Mouse (Mus musculus): ENCODE measurements around the gene Hdac5. TPM values are rescaled to one million over a fixed set of nuclear protein-coding genes. Genes with fewer than 3 reads are reported as not detected.

The Hdac5 gene
- total and polyA plus RNA-seq, 2 experiments: 15.9 to 38.2 TPM

- Histone ChIP-seq H3K4me3 (ENCODE audit: insufficient read depth, low read depth, low read length) (no peak overlapping the region), H3K27me3 (ENCODE audit: control insufficient read depth, insufficient read depth, low read length) (no peaks in the 10 kb centered on the region), H3K9ac (ENCODE audit: low read depth, low read length) (no peak overlapping the region), H3K4me1 (ENCODE audit: control insufficient read depth, insufficient read depth, low read length) (peaks cover 59% of the 10 kb centered on the region), H3K79me2 (ENCODE audit: control insufficient read depth, insufficient read depth, low read length) (peaks cover 19% of the 10 kb centered on the region), H3K27ac (replicated peaks; ENCODE audit: insufficient read depth, low read depth, low read length) (peak overlapping the region; percentile 91), H3K36me3 (ENCODE audit: control insufficient read depth, insufficient read depth, low read length) (no peaks in the 10 kb centered on the region)
- WGBS: 22% methylated on average over 4 of the region's 4 CpGs
- TF ChIP-seq CTCF (IDR thresholded peaks at IDR 0.05; ENCODE audit: low read depth, low read length) (no peak), POLR2A (IDR thresholded peaks at IDR 0.05; ENCODE audit: extremely low read depth, insufficient read depth, low read length) (no peak)
- DNase-seq (ENCODE audit: extremely low read depth, low read depth, low spot score): no peak
Observed at GRCm38 (mm10) chr11:102219994-102220346, 10.0 kb downstream of the Hdac5 start.

GRCm38 (mm10) chr11:102219247-102219993 lies 10.5 kb downstream of the Hdac5 start:
- Histone ChIP-seq H3K9ac (ENCODE audit: low read depth, low read length) (peak overlapping the region; percentile 40), H3K4me1 (ENCODE audit: control insufficient read depth, insufficient read depth, low read length) (peaks cover 64% of the 10 kb centered on the region), H3K36me3 (ENCODE audit: control insufficient read depth, insufficient read depth, low read length) (no peaks in the 10 kb centered on the region), H3K27ac (replicated peaks; ENCODE audit: insufficient read depth, low read depth, low read length) (peak overlapping the region; percentile 91), H3K27me3 (ENCODE audit: control insufficient read depth, insufficient read depth, low read length) (no peaks in the 10 kb centered on the region), H3K79me2 (ENCODE audit: control insufficient read depth, insufficient read depth, low read length) (peaks cover 20% of the 10 kb centered on the region), H3K4me3 (ENCODE audit: insufficient read depth, low read depth, low read length) (no peak overlapping the region)
- DNase-seq (ENCODE audit: extremely low read depth, low read depth, low spot score): peak; percentile 80
- TF ChIP-seq POLR2A (IDR thresholded peaks at IDR 0.05; ENCODE audit: extremely low read depth, insufficient read depth, low read length) (no peak), CTCF (IDR thresholded peaks at IDR 0.05; ENCODE audit: low read depth, low read length) (no peak)
- WGBS: 15% methylated on average over 14 of the region's 14 CpGs

GRCm38 (mm10) chr11:102218783-102219182 lies 11.2 kb downstream of the Hdac5 start:
- H3K27ac ChIP-seq (replicated peaks; ENCODE audit: insufficient read depth, low read depth, low read length): peak overlapping the region; percentile 91
- TF ChIP-seq POLR2A (IDR thresholded peaks at IDR 0.05; ENCODE audit: extremely low read depth, insufficient read depth, low read length) (peak; percentile 91), CTCF (IDR thresholded peaks at IDR 0.05; ENCODE audit: low read depth, low read length) (no peak)
- DNase-seq (ENCODE audit: extremely low read depth, low read depth, low spot score): peak; percentile 91
- peaks cover 69% of the 10 kb centered on the region for H3K4me1 ChIP-seq (ENCODE audit: control insufficient read depth, insufficient read depth, low read length)
- peak overlapping the region; percentile 61 for H3K4me3 ChIP-seq (ENCODE audit: insufficient read depth, low read depth, low read length)
- WGBS: 0% methylated on average over 10 of the region's 10 CpGs
- H3K36me3 ChIP-seq (ENCODE audit: control insufficient read depth, insufficient read depth, low read length): no peaks in the 10 kb centered on the region
- peak overlapping the region; percentile 68 for H3K9ac ChIP-seq (ENCODE audit: low read depth, low read length)
- no peaks in the 10 kb centered on the region for H3K27me3 ChIP-seq (ENCODE audit: control insufficient read depth, insufficient read depth, low read length)
- H3K79me2 ChIP-seq (ENCODE audit: control insufficient read depth, insufficient read depth, low read length): peaks cover 26% of the 10 kb centered on the region

GRCm38 (mm10) chr11:102217876-102218430 lies 12.0 kb downstream of the Hdac5 start:
- H3K4me1 ChIP-seq (ENCODE audit: control insufficient read depth, insufficient read depth, low read length): peaks cover 76% of the 10 kb centered on the region
- peaks cover 26% of the 10 kb centered on the region for H3K79me2 ChIP-seq (ENCODE audit: control insufficient read depth, insufficient read depth, low read length)
- no peak for TF ChIP-seq CTCF (IDR thresholded peaks at IDR 0.05; ENCODE audit: low read depth, low read length)
- no peak for TF ChIP-seq POLR2A (IDR thresholded peaks at IDR 0.05; ENCODE audit: extremely low read depth, insufficient read depth, low read length)
- H3K27ac ChIP-seq (replicated peaks; ENCODE audit: insufficient read depth, low read depth, low read length): peak overlapping the region; percentile 81
- peak overlapping the region; percentile 61 for H3K4me3 ChIP-seq (ENCODE audit: insufficient read depth, low read depth, low read length)
- H3K9ac ChIP-seq (ENCODE audit: low read depth, low read length): peak overlapping the region; percentile 68
- peak; percentile 66 for DNase-seq (ENCODE audit: extremely low read depth, low read depth, low spot score)
- WGBS: 7% methylated on average over 7 of the region's 7 CpGs
- no peaks in the 10 kb centered on the region for H3K36me3 ChIP-seq (ENCODE audit: control insufficient read depth, insufficient read depth, low read length)
- H3K27me3 ChIP-seq (ENCODE audit: control insufficient read depth, insufficient read depth, low read length): no peaks in the 10 kb centered on the region

GRCm38 (mm10) chr11:102217396-102217795 lies 12.6 kb downstream of the Hdac5 start:
- Histone ChIP-seq H3K36me3 (ENCODE audit: control insufficient read depth, insufficient read depth, low read length) (no peaks in the 10 kb centered on the region), H3K4me1 (ENCODE audit: control insufficient read depth, insufficient read depth, low read length) (peaks cover 74% of the 10 kb centered on the region), H3K27ac (replicated peaks; ENCODE audit: insufficient read depth, low read depth, low read length) (peak overlapping the region; percentile 81), H3K9ac (ENCODE audit: low read depth, low read length) (peak overlapping the region; percentile 54), H3K79me2 (ENCODE audit: control insufficient read depth, insufficient read depth, low read length) (peaks cover 26% of the 10 kb centered on the region), H3K27me3 (ENCODE audit: control insufficient read depth, insufficient read depth, low read length) (no peaks in the 10 kb centered on the region), H3K4me3 (ENCODE audit: insufficient read depth, low read depth, low read length) (peak overlapping the region; percentile 61; the same call in 1 of the 2 replicates)
- WGBS: 7% methylated on average over 6 of the region's 6 CpGs
- peak; percentile 62 for DNase-seq (ENCODE audit: extremely low read depth, low read depth, low spot score)
- no peak for TF ChIP-seq POLR2A (IDR thresholded peaks at IDR 0.05; ENCODE audit: extremely low read depth, insufficient read depth, low read length)
- no peak for TF ChIP-seq CTCF (IDR thresholded peaks at IDR 0.05; ENCODE audit: low read depth, low read length)

GRCm38 (mm10) chr11:102216886-102217240 lies 13.1 kb downstream of the Hdac5 start:
- Histone ChIP-seq H3K4me3 (ENCODE audit: insufficient read depth, low read depth, low read length) (0 out of 2 replicates have a peak overlapping the region, but pooled peaks have one; percentile 1), H3K36me3 (ENCODE audit: control insufficient read depth, insufficient read depth, low read length) (no peaks in the 10 kb centered on the region), H3K4me1 (ENCODE audit: control insufficient read depth, insufficient read depth, low read length) (peaks cover 71% of the 10 kb centered on the region), H3K27ac (replicated peaks; ENCODE audit: insufficient read depth, low read depth, low read length) (peak overlapping the region; percentile 81), H3K9ac (ENCODE audit: low read depth, low read length) (peak overlapping the region; percentile 54), H3K79me2 (ENCODE audit: control insufficient read depth, insufficient read depth, low read length) (peaks cover 29% of the 10 kb centered on the region), H3K27me3 (ENCODE audit: control insufficient read depth, insufficient read depth, low read length) (no peaks in the 10 kb centered on the region)
- TF ChIP-seq CTCF (IDR thresholded peaks at IDR 0.05; ENCODE audit: low read depth, low read length) (no peak), POLR2A (IDR thresholded peaks at IDR 0.05; ENCODE audit: extremely low read depth, insufficient read depth, low read length) (no peak)
- peak; percentile 72 for DNase-seq (ENCODE audit: extremely low read depth, low read depth, low spot score)
- WGBS: 16% methylated on average over 5 of the region's 5 CpGs

Measured in liver, adult 2 months (tissue).